Mouse (Mus musculus) bone marrow macrophage, adult 2 months (primary cell): Measurements from ENCODE around the gene Hoxc8.

Experiments
- CTCF ChIP-seq: IDR thresholded peaks from 2 replicates; pipeline ENCODE4 v1.5.1; 2012; ENCODE audit warnings: low read depth, mild to moderate bottlenecking, low read length, moderate library complexity
- POLR2A ChIP-seq: IDR thresholded peaks from 2 replicates; pipeline ENCODE4 v1.6.1; 2012; ENCODE audit warnings: mild to moderate bottlenecking, low read depth, low read length, borderline replicate concordance

DNA sequence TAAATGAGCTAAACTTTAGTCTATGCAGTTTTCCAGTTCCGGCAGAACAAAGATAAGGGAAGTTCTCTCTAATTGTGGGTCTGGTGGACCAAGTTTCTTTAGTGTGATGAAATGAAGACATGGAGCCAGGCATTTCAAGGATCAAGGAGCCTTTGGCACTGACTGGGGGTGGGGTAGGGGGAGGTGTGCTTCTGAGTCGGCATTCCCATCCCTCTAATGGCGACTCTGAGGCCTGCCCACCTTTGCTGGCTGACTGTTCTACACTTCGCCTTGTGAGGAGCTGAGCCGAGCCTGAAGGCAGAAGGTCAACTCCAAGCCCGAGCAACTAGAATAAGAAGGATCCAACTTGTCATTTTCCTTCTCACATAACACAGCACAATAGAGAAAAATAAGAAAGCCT lies 28.7 kb upstream of the Hoxc8 start:
- no peak for TF ChIP-seq POLR2A
- TF ChIP-seq CTCF, result no peak
